Mouse (Mus musculus) cerebellum, adult (tissue): ENCODE data around the gene Vipr1.

ENCODE experiments used
- ATAC-seq: cut with Nextera tagmentation; 2 replicates; pipeline ENCODE4 v1.9.2; 2017; ENCODE audit warnings: mild to moderate bottlenecking, moderate library complexity, mixed read lengths; ENCODE audit not compliant: insufficient number of reproducible peaks, low FRiP score, low TSS enrichment

Gene Vipr1

DNA sequence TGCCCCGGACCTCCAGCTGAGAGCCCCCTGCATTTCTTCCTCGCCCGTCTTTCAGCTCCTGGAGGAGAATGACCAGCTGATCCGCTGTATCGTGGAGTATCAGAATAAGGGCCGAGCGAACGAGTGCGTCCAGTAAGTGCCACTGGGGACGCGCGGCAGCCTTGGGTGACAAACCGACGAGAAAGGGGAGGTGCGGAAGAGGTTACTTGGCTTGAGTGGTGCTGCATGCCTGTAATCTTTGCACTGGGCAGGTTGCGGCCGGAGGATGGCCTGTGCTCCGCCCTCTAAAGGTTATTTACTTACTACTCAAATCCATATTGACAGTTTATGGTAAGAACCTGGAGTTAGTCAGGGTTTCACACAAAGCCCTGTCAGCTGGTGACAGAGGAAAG is 68.1 kb downstream of the Vipr1 start:
- ATAC-seq = peak; percentile 22; the same call in 1 of the 2 replicates

DNA sequence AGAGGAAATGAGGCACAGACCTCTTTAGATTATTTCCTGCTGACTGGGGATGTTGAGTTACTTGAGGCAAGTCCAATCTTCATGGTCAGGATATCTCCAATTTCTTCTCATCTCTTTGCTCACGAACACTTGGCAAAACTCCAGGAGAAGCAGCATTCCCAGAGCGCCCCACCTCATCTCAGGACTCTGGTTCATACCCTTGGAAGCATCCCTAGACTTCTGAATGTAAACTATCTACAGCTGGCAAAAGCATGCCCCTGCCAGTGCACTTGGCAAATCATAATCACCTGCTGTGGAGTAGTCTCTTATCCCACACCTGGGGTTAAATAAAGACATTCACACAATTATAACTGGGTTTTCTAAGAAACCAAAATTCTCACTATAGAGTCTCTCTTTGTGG is 74.5 kb downstream of the Vipr1 start:
- no peak for ATAC-seq

DNA sequence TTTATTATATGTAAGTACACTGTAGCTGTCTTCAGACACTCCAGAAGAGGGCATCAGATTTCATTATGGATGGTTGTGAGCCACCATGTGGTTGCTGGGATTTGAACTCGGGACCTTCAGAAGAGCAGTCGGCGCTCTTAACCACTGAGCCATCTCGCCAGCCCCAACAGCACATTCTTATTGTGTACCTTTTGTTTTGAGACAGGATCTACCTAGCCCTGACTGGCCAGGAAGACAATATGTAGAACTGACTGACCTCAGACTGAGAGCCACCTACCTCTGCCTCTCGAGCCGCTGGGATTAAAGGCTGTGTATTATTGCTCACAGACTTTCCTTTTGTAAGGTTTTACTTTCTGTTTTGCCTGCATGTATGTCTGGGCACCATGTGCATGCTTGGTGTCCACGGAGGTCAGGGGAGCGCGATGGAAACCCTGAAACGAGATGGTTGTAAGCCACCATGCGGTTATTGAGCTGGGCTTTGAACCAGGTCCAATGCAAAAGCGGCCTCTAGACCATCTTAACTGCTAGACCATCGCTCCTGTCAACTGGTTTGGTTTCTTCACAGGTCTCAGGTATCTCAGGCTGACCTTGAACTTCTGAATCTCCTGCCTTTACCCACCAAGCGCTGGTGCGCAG is 75.7 kb downstream of the Vipr1 start:
- no peak for ATAC-seq

DNA sequence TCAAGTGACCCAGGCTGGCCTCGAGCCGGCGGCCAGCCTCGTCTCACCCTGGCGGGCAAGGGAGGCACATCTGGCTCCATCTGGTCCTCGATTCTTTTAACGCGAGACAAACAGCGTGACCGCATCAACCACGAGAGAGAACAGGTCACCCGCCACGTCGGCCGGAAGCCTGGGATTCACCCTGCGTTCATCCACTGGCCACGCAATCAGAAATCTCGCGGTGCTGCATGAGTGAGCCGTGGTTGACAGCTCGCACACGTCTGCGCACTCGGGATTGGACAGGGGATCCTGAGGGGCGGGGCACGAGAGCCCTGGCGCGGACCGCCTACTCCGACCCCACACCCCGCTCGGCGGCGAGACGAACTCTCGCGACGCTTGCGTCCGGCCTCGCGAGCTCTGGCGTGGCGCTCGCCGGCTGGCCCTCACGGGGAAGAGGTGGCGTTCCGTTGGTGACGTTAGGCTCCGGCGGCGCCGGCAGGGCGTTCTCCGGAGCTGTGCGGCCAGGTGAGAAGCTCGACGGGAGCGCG is 76.3 kb downstream of the Vipr1 start, which contains the start of gene Nktr:
TSS of gene Nktr (plus strand) at position 378 of the 527 bp plus-strand sequence.
- ATAC-seq = peak; percentile 98

DNA sequence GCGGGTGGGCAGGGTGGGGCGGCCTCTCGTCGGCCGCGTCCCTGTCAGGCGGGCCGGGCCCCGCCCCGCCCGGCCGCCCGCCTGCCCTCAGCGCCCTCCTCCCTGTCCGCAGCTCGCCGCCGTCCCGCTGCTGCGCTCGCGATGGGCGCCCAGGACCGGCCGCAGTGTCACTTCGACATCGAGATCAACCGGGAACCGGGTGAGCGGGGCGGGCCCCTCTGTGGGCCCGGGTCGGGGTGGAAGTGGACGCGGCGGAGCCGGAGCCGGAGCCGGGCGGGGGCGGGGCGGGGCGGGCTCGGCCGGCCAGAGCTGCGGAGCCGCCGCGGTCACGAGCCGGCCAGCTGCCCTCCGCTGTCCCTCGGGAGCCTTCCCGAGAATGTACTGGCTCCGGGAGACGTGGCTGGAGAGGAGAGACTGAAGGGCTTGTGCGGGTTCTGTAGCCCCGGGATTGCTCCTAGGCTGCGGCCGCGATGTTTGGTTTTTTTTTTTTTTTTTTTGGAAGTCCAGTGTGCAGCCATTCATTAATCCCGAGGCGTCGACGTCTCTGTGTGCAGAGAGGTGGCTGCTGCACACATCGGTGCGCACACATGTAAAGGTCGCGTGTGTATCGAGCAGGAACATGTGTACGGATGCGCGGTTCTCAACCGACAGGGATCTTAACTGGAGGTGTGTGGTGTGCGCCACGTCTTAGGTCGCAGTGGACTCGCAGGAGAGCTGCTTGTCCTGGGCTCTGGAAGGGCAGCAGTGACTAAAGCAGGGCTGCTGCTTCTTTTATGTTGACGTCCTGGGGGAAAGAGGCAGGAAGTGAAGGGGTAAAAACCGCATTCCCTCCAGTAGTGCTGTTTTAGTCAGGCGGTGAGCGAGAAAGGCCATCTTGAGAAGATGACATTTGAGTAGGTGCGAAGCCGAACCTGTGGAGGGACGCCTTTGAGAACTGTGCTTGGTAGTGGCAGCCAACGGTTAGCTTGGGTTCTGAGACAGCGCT is 77.1 kb downstream of the Vipr1 start:
- ATAC-seq = peak; percentile 28; the same call in 1 of the 2 replicates
